Mouse (Mus musculus) cerebellum, postnatal 25 days (tissue): ENCODE results near the gene Cript.

Source experiments
- DNase-seq, 2 experiments: peaks; one replicate each; pipeline ENCODE4 v3.0.0; 2021; ENCODE audit warnings: mixed read lengths in 2 of 2

Cript gene

GRCm38 (mm10) chr17:87025269-87025949, at the start of gene Cript, which contains the start of gene Pigf:
Gene Cript, plus strand, starts transcription at chr17:87025550.
Gene Pigf, minus strand, starts transcription at chr17:87025406.
- DNase-seq: peak; percentile 98 to 99

GRCm38 (mm10) chr17:86976387-86976786, 49.0 kb upstream of the Cript start:
- no peak for DNase-seq

- no peak for DNase-seq
These were observed 46.9 kb upstream of the Cript start for GRCm38 (mm10) chr17:86978496-86978895.

- DNase-seq: no peak
These were observed 44.1 kb upstream of the Cript start for GRCm38 (mm10) chr17:86981205-86981604.

GRCm38 (mm10) chr17:86981701-86982100, 43.6 kb upstream of the Cript start:
- DNase-seq: no peak

- DNase-seq: no peak
These were observed 42.9 kb upstream of the Cript start for GRCm38 (mm10) chr17:86982497-86982896.

- DNase-seq: peak; percentile 35 to 41
These were observed 38.8 kb upstream of the Cript start for GRCm38 (mm10) chr17:86986449-86987138.

GRCm38 (mm10) chr17:86988161-86988560, 37.2 kb upstream of the Cript start:
- DNase-seq: no peak

GRCm38 (mm10) chr17:86988601-86989184, 36.7 kb upstream of the Cript start:
- no peak for DNase-seq

GRCm38 (mm10) chr17:86991306-86991705, 34.0 kb upstream of the Cript start:
- DNase-seq: no peak

GRCm38 (mm10) chr17:86997323-86997722, 28.0 kb upstream of the Cript start:
- DNase-seq: no peak

- DNase-seq: no peak
These were observed 16.4 kb upstream of the Cript start for GRCm38 (mm10) chr17:87008950-87009349.

GRCm38 (mm10) chr17:87011301-87012019, 13.9 kb upstream of the Cript start:
- peak; percentile 86 to 91 for DNase-seq

- no peak for DNase-seq
These were observed 5.7 kb upstream of the Cript start for GRCm38 (mm10) chr17:87019692-87020091.

GRCm38 (mm10) chr17:87024491-87025242, 683 bp upstream of the Cript start:
- no peak for DNase-seq

GRCm38 (mm10) chr17:87036141-87037073, 11.1 kb downstream of the Cript start:
- DNase-seq: peak in 1 of 2 experiments; percentile 35

- DNase-seq: no peak
These were observed 13.1 kb downstream of the Cript start for GRCm38 (mm10) chr17:87038496-87038895.

GRCm38 (mm10) chr17:87041739-87042138, 16.4 kb downstream of the Cript start:
- peak in 1 of 2 experiments; percentile 23 for DNase-seq

- DNase-seq: peak; percentile 88 to 96
These were observed 19.0 kb downstream of the Cript start for GRCm38 (mm10) chr17:87044364-87044763.

GRCm38 (mm10) chr17:87044796-87045195, 19.4 kb downstream of the Cript start:
- no peak for DNase-seq

GRCm38 (mm10) chr17:87049696-87050095, 24.3 kb downstream of the Cript start:
- no peak for DNase-seq
